Mouse (Mus musculus): ENCODE measurements around the gene Mylk2. TPM values are rescaled to one million over a fixed set of nuclear protein-coding genes. Genes with fewer than 3 reads are reported as not detected.

Gene Mylk2
- not detected for total RNA-seq (2021)
- long read RNA-seq, experiment 1: 0 reads
- long read RNA-seq, experiment 2: 0 reads

DNA sequence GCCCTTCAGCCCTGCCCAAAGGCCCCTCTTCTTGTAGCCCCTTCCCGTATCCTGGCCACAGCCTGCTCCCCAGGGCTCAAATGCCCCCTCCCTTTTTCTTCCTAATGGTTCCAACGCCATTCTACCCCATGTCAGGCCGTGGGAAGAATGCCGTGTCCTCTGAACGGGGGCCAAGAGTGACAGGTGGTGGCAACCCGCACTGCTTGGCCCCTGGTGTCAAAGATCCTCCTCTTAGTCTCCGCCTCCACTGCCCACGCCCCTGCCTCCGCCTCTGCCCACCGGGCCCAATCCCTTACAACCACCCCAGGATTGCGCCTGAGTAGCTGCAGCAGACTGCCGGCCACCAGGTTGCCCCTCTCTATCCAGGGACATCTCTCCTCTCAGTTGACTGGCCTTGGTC lies at the start of gene Mylk2:
Gene Mylk2 (plus strand): TSS at position 322 of the 400 bp plus-strand sequence.
- H3K4me3 ChIP-seq: no peak within 1 kb of the TSS
- no peak for DNase-seq (ENCODE audit: low spot score in 2 of 2)
- no peak for TF ChIP-seq CTCF (conservative IDR thresholded peaks at IDR 0.05)
- no peak within 1 kb of the TSS for H3K27ac ChIP-seq

DNA sequence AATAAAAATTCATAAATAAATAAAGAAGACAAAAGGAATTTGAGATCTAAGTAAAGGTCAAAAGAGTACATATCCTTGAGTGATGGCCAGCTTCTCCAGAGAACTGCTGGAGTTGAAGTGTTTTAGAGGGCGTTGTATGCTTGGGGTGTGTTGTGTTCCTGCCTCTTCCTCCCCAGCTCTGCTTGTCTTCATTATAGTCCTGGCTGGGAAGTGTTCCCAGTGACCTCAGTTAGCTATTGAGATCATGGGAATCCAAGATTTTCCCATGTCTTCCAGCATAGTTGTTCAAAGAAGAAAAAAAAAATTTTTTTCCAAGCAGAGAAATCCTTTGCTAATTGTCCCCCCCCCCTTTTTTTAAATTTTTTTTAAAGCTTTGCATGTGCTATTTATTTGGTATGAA lies 49.3 kb upstream of the Mylk2 start:
- DNase-seq (ENCODE audit: low spot score in 2 of 2): no peak
- TF ChIP-seq CTCF (conservative IDR thresholded peaks at IDR 0.05): no peak
- Histone ChIP-seq H3K27ac (no peak overlapping the region), H3K4me3 (no peak overlapping the region)

GRCm38 (mm10) chr2:152862638-152863037 lies 48.5 kb upstream of the Mylk2 start:
- Histone ChIP-seq H3K4me3 (no peak overlapping the region), H3K27ac (no peak overlapping the region)
- DNase-seq (ENCODE audit: low spot score in 2 of 2): no peak
- TF ChIP-seq CTCF (conservative IDR thresholded peaks at IDR 0.05): no peak

DNA sequence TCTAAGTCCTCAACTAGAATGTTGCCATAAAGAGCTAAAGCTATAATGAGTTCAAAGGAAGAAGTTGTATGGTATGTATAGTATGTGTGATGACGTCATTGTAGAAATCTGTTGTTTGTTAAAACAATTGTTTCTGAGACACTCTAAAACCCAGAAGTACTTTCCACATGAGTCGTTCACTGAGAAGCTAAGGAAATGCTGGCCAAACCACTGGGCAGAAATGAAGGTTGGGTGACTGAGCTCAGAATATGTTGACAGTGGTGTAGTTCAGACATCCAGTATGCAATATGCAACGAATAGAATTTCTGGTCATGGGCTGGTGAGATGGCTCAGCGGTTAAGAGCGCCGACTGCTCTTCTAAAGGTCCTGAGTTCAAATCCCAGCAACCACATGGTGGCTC lies 47.8 kb upstream of the Mylk2 start:
- DNase-seq (ENCODE audit: low spot score in 2 of 2): no peak
- Histone ChIP-seq H3K27ac (no peak overlapping the region), H3K4me3 (no peak overlapping the region)
- TF ChIP-seq CTCF (conservative IDR thresholded peaks at IDR 0.05): no peak

DNA sequence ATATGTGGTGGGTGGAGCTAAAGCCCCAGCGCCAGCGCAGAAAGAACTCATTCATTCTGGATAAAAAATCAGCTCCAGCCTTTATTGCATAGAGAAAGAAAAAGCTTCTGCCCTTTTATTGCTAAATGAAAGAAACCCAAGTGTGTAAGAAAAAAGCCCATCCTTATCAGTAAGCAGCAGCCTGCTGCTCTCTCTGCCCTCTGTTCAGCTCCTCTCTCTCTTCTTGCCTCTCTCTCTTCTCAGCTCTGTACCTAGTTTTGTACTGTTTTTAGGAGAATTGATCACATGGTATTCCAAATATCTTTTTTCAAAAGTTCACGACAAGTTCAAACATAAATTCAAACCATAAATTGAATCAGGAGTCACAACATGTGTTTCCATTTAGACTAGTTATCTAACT lies 32.9 kb upstream of the Mylk2 start:
- no peak for TF ChIP-seq CTCF (conservative IDR thresholded peaks at IDR 0.05)
- Histone ChIP-seq H3K4me3 (no peak overlapping the region), H3K27ac (no peak overlapping the region)
- DNase-seq (ENCODE audit: low spot score in 2 of 2): no peak

- no peak for DNase-seq (ENCODE audit: low spot score in 2 of 2)
- H3K4me3 ChIP-seq: no peak overlapping the region
- no peak for TF ChIP-seq CTCF (conservative IDR thresholded peaks at IDR 0.05)
Observed at GRCm38 (mm10) chr2:152880898-152881297, 30.3 kb upstream of the Mylk2 start.

DNA sequence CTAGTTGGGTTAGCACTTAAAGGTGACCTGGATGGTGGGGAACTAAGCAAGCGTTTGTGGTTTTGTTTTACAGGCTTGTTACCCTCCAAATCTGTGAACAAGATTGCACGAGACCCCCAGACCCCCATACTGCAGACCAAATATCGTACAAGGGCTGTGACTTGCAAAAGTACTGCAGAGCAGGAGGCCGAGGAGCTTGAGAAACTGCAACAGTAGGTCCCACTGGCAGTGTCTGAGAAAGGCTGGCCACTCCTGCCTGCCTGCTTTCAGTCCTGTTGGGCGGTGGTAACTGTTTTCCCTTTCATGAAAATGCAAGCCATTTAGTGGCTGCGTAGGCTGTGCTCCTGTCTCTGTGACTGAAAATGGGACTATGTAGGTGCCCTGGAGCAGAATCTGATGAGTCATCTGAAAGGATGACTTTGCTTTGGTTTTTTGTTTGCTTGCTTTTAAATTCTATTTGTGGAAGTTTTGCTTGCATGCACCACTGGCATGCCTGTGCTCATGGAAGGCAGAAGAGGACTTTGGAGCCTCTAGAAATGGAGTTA lies 27.0 kb upstream of the Mylk2 start:
- DNase-seq (ENCODE audit: low spot score in 2 of 2): peak; percentile 13 to 24
- H3K27ac ChIP-seq: 0 out of 2 replicates have a peak overlapping the region, but pooled peaks have one; percentile 23
- TF ChIP-seq CTCF (conservative IDR thresholded peaks at IDR 0.05): no peak

More at GRCm38 (mm10) chr2:152880898-152881297, 30.3 kb upstream of the Mylk2 start:
- no peak overlapping the region for H3K27ac ChIP-seq

DNA sequence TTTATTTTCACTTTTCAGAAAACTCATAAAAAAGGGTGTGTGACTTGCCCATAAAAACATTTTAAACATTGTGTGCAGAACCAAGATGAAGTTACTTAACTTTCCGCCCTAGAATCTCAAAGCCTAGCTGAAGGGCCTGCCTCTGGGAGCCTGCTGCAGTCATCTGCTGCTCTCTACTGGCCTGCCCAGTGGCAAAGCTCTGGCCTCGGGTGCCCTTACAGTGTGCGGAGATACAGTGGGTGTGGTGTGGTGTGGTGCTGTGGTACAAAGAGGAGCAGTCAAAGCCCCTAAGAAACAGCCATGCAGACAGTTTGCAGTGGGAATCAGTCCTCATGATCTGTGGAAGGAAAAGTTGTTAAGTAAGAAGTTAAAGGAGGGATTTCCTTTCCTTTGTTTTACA lies 23.9 kb upstream of the Mylk2 start:
- no peak overlapping the region for H3K27ac ChIP-seq
- no peak overlapping the region for H3K4me3 ChIP-seq
- no peak; the same call in 1 of the 2 replicates for TF ChIP-seq CTCF (conservative IDR thresholded peaks at IDR 0.05)
- DNase-seq (ENCODE audit: low spot score in 2 of 2): no peak

More for the DNA sequence above, 27.0 kb upstream of the Mylk2 start:
- no peak overlapping the region for H3K4me3 ChIP-seq

GRCm38 (mm10) chr2:152888774-152889173 lies 22.4 kb upstream of the Mylk2 start:
- no peak overlapping the region for H3K27ac ChIP-seq
- no peak overlapping the region for H3K4me3 ChIP-seq
- DNase-seq (ENCODE audit: low spot score in 2 of 2): no peak
- no peak for TF ChIP-seq CTCF (conservative IDR thresholded peaks at IDR 0.05)

GRCm38 (mm10) chr2:152895834-152896233 lies 15.3 kb upstream of the Mylk2 start:
- H3K27ac ChIP-seq: no peak overlapping the region
- H3K4me3 ChIP-seq: no peak overlapping the region
- no peak for TF ChIP-seq CTCF (conservative IDR thresholded peaks at IDR 0.05)
- no peak for DNase-seq (ENCODE audit: low spot score in 2 of 2)

- H3K4me3 ChIP-seq: no peak overlapping the region
- no peak overlapping the region for H3K27ac ChIP-seq
- TF ChIP-seq CTCF (conservative IDR thresholded peaks at IDR 0.05): no peak
- DNase-seq (ENCODE audit: low spot score in 2 of 2): no peak
Observed at GRCm38 (mm10) chr2:152896926-152897325, 14.2 kb upstream of the Mylk2 start.

GRCm38 (mm10) chr2:152899011-152899410 lies 12.1 kb upstream of the Mylk2 start:
- no peak overlapping the region for H3K27ac ChIP-seq
- no peak for TF ChIP-seq CTCF (conservative IDR thresholded peaks at IDR 0.05)
- no peak for DNase-seq (ENCODE audit: low spot score in 2 of 2)
- no peak overlapping the region for H3K4me3 ChIP-seq

- Histone ChIP-seq H3K4me3 (no peak overlapping the region), H3K27ac (no peak overlapping the region)
- no peak for TF ChIP-seq CTCF (conservative IDR thresholded peaks at IDR 0.05)
- no peak for DNase-seq (ENCODE audit: low spot score in 2 of 2)
Observed at GRCm38 (mm10) chr2:152901296-152901695, 9.9 kb upstream of the Mylk2 start.

- Histone ChIP-seq H3K4me3 (no peak overlapping the region), H3K27ac (no peak overlapping the region)
- no peak for DNase-seq (ENCODE audit: low spot score in 2 of 2)
- no peak for TF ChIP-seq CTCF (conservative IDR thresholded peaks at IDR 0.05)
Observed at GRCm38 (mm10) chr2:152902658-152903057, 8.5 kb upstream of the Mylk2 start.
